Mouse (Mus musculus): Measurements from ENCODE around the gene March4.

- TF ChIP-seq ZNF384 (IDR thresholded peaks at IDR 0.05; ENCODE audit: low read depth, low read length) (no peak), CHD2 (IDR thresholded peaks at IDR 0.05; ENCODE audit: low read depth, low read length) (no peak)
These were observed 13.6 kb upstream of the March4 start for GRCm38 (mm10) chr1:72550317-72550716.
